Mouse (Mus musculus): ENCODE measurements at regions not wholly inside any gene's neighbourhood (a gene's known extent, or its start where the extent isn't known, plus 50 kb on each side); places are given as distances from the start of the nearest gene placed in this dataset.

GRCm38 (mm10) chr4:153560956-153561355, 78.3 kb upstream of the Ajap1 start:
- no peak for TF ChIP-seq POLR2A (IDR thresholded peaks at IDR 0.05; ENCODE audit: borderline replicate concordance, extremely low read depth, low read depth, low read length)
- TF ChIP-seq CTCF (IDR thresholded peaks at IDR 0.05; ENCODE audit: insufficient read depth, low read length), result no peak
- Histone ChIP-seq H3K4me1 (ENCODE audit: control insufficient read depth, insufficient read depth, low read length) (no peaks in the 10 kb centered on the region), H3K4me3 (replicated peaks; ENCODE audit: extremely low read depth, low read depth, low read length) (no peak overlapping the region)
- WGBS, result 29% methylated on average over 6 of the region's 6 CpGs
- no peak for DNase-seq

- WGBS, result 78% methylated on average over 3 of the region's 3 CpGs
- TF ChIP-seq POLR2A (IDR thresholded peaks at IDR 0.05; ENCODE audit: borderline replicate concordance, extremely low read depth, low read depth, low read length) (no peak), CTCF (IDR thresholded peaks at IDR 0.05; ENCODE audit: insufficient read depth, low read length) (no peak)
- Histone ChIP-seq H3K4me3 (replicated peaks; ENCODE audit: extremely low read depth, low read depth, low read length) (no peak overlapping the region), H3K4me1 (ENCODE audit: control insufficient read depth, insufficient read depth, low read length) (no peaks in the 10 kb centered on the region)
- DNase-seq, result no peak
Measured at GRCm38 (mm10) chr4:153561991-153562390, 79.4 kb upstream of the Ajap1 start.

GRCm38 (mm10) chr4:153567329-153567973, 84.8 kb upstream of the Ajap1 start:
- Histone ChIP-seq H3K4me1 (ENCODE audit: control insufficient read depth, insufficient read depth, low read length) (no peaks in the 10 kb centered on the region), H3K4me3 (replicated peaks; ENCODE audit: extremely low read depth, low read depth, low read length) (no peak overlapping the region)
- TF ChIP-seq CTCF (IDR thresholded peaks at IDR 0.05; ENCODE audit: insufficient read depth, low read length), result no peak
- no peak for TF ChIP-seq POLR2A (IDR thresholded peaks at IDR 0.05; ENCODE audit: borderline replicate concordance, extremely low read depth, low read depth, low read length)
- no peak for DNase-seq
- 20% methylated on average over 2 of the region's 2 CpGs for WGBS

- TF ChIP-seq CTCF (IDR thresholded peaks at IDR 0.05; ENCODE audit: insufficient read depth, low read length) (no peak), POLR2A (IDR thresholded peaks at IDR 0.05; ENCODE audit: borderline replicate concordance, extremely low read depth, low read depth, low read length) (no peak)
Measured at GRCm38 (mm10) chr4:153573180-153573769, 90.7 kb upstream of the Ajap1 start.

GRCm38 (mm10) chr4:153593291-153593690, 110.7 kb upstream of the Ajap1 start:
- 40% methylated on average over 11 of the region's 11 CpGs for WGBS
- Histone ChIP-seq H3K4me1 (ENCODE audit: control insufficient read depth, insufficient read depth, low read length) (no peaks in the 10 kb centered on the region), H3K4me3 (replicated peaks; ENCODE audit: extremely low read depth, low read depth, low read length) (no peak overlapping the region)
- no peak for DNase-seq
- no peak for TF ChIP-seq CTCF (IDR thresholded peaks at IDR 0.05; ENCODE audit: insufficient read depth, low read length)
- no peak for TF ChIP-seq POLR2A (IDR thresholded peaks at IDR 0.05; ENCODE audit: borderline replicate concordance, extremely low read depth, low read depth, low read length)

More at GRCm38 (mm10) chr4:153573180-153573769, 90.7 kb upstream of the Ajap1 start:
- Histone ChIP-seq H3K4me1 (ENCODE audit: control insufficient read depth, insufficient read depth, low read length) (no peaks in the 10 kb centered on the region), H3K4me3 (replicated peaks; ENCODE audit: extremely low read depth, low read depth, low read length) (no peak overlapping the region)
- 46% methylated on average over 9 of the region's 9 CpGs for WGBS
- DNase-seq, result no peak

GRCm38 (mm10) chr4:153599794-153600370, 117.3 kb upstream of the Ajap1 start:
- no peak overlapping the region for H3K4me3 ChIP-seq (replicated peaks; ENCODE audit: extremely low read depth, low read depth, low read length)
- DNase-seq, result no peak
- WGBS, result 56% methylated on average over 11 of the region's 11 CpGs
- no peaks in the 10 kb centered on the region for H3K4me1 ChIP-seq (ENCODE audit: control insufficient read depth, insufficient read depth, low read length)
- TF ChIP-seq CTCF (IDR thresholded peaks at IDR 0.05; ENCODE audit: insufficient read depth, low read length) (no peak), POLR2A (IDR thresholded peaks at IDR 0.05; ENCODE audit: borderline replicate concordance, extremely low read depth, low read depth, low read length) (no peak)

GRCm38 (mm10) chr4:153602496-153602895, 119.9 kb upstream of the Ajap1 start:
- no peak for DNase-seq
- TF ChIP-seq POLR2A (IDR thresholded peaks at IDR 0.05; ENCODE audit: borderline replicate concordance, extremely low read depth, low read depth, low read length) (no peak), CTCF (IDR thresholded peaks at IDR 0.05; ENCODE audit: insufficient read depth, low read length) (no peak)
- no peaks in the 10 kb centered on the region for H3K4me1 ChIP-seq (ENCODE audit: control insufficient read depth, insufficient read depth, low read length)
- H3K4me3 ChIP-seq (replicated peaks; ENCODE audit: extremely low read depth, low read depth, low read length), result no peak overlapping the region
- 86% methylated on average over 4 of the region's 4 CpGs for whole genome bisulfite sequencing

- TF ChIP-seq POLR2A (IDR thresholded peaks at IDR 0.05; ENCODE audit: borderline replicate concordance, extremely low read depth, low read depth, low read length), result no peak
- no peak for TF ChIP-seq CTCF (IDR thresholded peaks at IDR 0.05; ENCODE audit: insufficient read depth, low read length)
- 67% methylated on average over 11 of the region's 11 CpGs for WGBS
- Histone ChIP-seq H3K4me3 (replicated peaks; ENCODE audit: extremely low read depth, low read depth, low read length) (no peak overlapping the region), H3K4me1 (ENCODE audit: control insufficient read depth, insufficient read depth, low read length) (no peaks in the 10 kb centered on the region)
- DNase-seq, result no peak
Measured at GRCm38 (mm10) chr4:153603056-153603840, 120.6 kb upstream of the Ajap1 start.

GRCm38 (mm10) chr4:153603936-153604335, 121.3 kb upstream of the Ajap1 start:
- DNase-seq, result no peak
- no peak overlapping the region for H3K4me3 ChIP-seq (replicated peaks; ENCODE audit: extremely low read depth, low read depth, low read length)
- WGBS, result 64% methylated on average over 7 of the region's 7 CpGs
- TF ChIP-seq POLR2A (IDR thresholded peaks at IDR 0.05; ENCODE audit: borderline replicate concordance, extremely low read depth, low read depth, low read length) (no peak), CTCF (IDR thresholded peaks at IDR 0.05; ENCODE audit: insufficient read depth, low read length) (no peak)
- H3K4me1 ChIP-seq (ENCODE audit: control insufficient read depth, insufficient read depth, low read length), result no peaks in the 10 kb centered on the region

Measured in lung, adult 2 months (tissue).